ENCODE assay signal across 8 mouse cellular contexts in genomic region chr2:109916782-109917495, GRCm38 (mm10). TPM values are rescaled to one million over a fixed set of nuclear protein-coding genes. Genes with fewer than 3 reads are reported as not detected.
A peak's percentile ranks its signal among the peaks of the same experiment; 100 is the strongest.
DNase-seq lines count a peak whose midpoint lies in the region; ATAC-seq lines count a peak whose summit lies in the region.

No protein-coding gene starts in this region.

- H3K36me3 ChIP-seq in heart, embryonic 14.5 days (ENCODE audit: control insufficient read depth, insufficient read depth, low read length) = no peaks in the 10 kb centered on the region
- H3K36me3 ChIP-seq in midbrain, embryonic 10.5 days = no peaks in the 10 kb centered on the region

- H3K9ac ChIP-seq in heart, embryonic 14.5 days (ENCODE audit: low read length) = peak overlapping the region; percentile 67

- no peaks in the 10 kb centered on the region for H3K9me3 ChIP-seq in heart, embryonic 14.5 days (ENCODE audit: control insufficient read depth, low read length)
- 0 out of 2 replicates have a peak, but pooled peaks cover 4% of the 10 kb centered on the region for H3K9me3 ChIP-seq in midbrain, embryonic 10.5 days (replicated peaks)

- 4% methylated on average over 11 of the region's 11 CpGs for WGBS in heart, embryonic 14.5 days
- WGBS in midbrain, embryonic 10.5 days = under 1% methylated on average over 11 of the region's 11 CpGs

- peak overlapping the region; percentile 61 to 72 for H3K27ac ChIP-seq in heart, embryonic 14.5 days (replicated peaks in 1 of 2; ENCODE audit: control insufficient read depth in 1 of 2, insufficient read depth in 1 of 2, low read depth in 2 of 2, low read length in 2 of 2)
- H3K27ac ChIP-seq in midbrain, embryonic 10.5 days (replicated peaks) = 0 out of 2 replicates have a peak overlapping the region, but pooled peaks have one; percentile 97

- ATAC-seq in heart, embryonic 14.5 days (ENCODE audit: insufficient number of reproducible peaks, insufficient read depth, low FRiP score, low read depth) = no peak
- ATAC-seq in granulocyte monocyte progenitor cell, adult 5-6 weeks (replicated peaks; ENCODE audit: poor library complexity, severe bottlenecking) = peak; percentile 0; the same call in 1 of the 2 replicates

- H3K27me3 ChIP-seq in heart, embryonic 14.5 days (ENCODE audit: control insufficient read depth, insufficient read depth, low read length) = no peaks in the 10 kb centered on the region
- H3K27me3 ChIP-seq in midbrain, embryonic 10.5 days (ENCODE audit: low read depth, poor library complexity, severe bottlenecking) = peaks cover 21% of the 10 kb centered on the region

- H3K4me1 ChIP-seq in heart, embryonic 14.5 days (ENCODE audit: control insufficient read depth in 2 of 2, insufficient read depth in 2 of 2, low read length in 2 of 2) = peaks cover 11 to 35% of the 10 kb centered on the region in 2 experiments
- H3K4me1 ChIP-seq in midbrain, embryonic 10.5 days = peaks cover 44% of the 10 kb centered on the region

- H3K4me2 ChIP-seq in heart, embryonic 14.5 days (ENCODE audit: low read length) = peak overlapping the region; percentile 80

- peak overlapping the region; percentile 48 to 95 for H3K4me3 ChIP-seq in heart, embryonic 14.5 days (ENCODE audit: control insufficient read depth in 1 of 2, insufficient read depth in 1 of 2, low read depth in 1 of 2, low read length in 2 of 2)
- peak overlapping the region; percentile 89 for H3K4me3 ChIP-seq in midbrain, embryonic 10.5 days

- DNase-seq in heart, adult 9 months (ENCODE audit: low spot score in 2 of 2) = no peak
- peak; percentile 30 for DNase-seq in MN1 (ENCODE audit: low spot score)
- no peak for DNase-seq in midbrain, embryonic 10.5 days (ENCODE audit: low spot score)
- no peak for DNase-seq in adrenal gland, adult 8-10 months
- DNase-seq in urinary bladder, adult 18-20 months (ENCODE audit: low spot score in 2 of 2) = no peak
- DNase-seq in lung, postnatal 25 days (ENCODE audit: low spot score) = no peak

RNA-seq across cellular contexts. Expression of gene Lgr4, which starts 0.5 kb away (rescaled TPM):
- 19.3 and 20.8 TPM in 2 replicates for polyA plus RNA-seq in heart, embryonic 14.5 days (2014; fragmentation: Nextera tagmentation; extraction: Ambion mirVana)
- 0.80 and 2.5 TPM in 2 replicates for total RNA-seq in granulocyte monocyte progenitor cell, adult 5-6 weeks (2014; fragmentation: Nextera tagmentation)
- 0.72 and 1.9 TPM in 2 replicates for total RNA-seq in granulocyte monocyte progenitor cell, adult 5-6 weeks (2017)
- polyA plus RNA-seq in midbrain, embryonic 10.5 days (2016; fragmentation: Nextera tagmentation; extraction: Ambion mirVana) = 12.7 and 14.3 TPM in 2 replicates
- 100 to 1,000 TPM; 117 to 198 (median 152) TPM for total RNA-seq in adrenal gland, adult 8-10 months (2022)

RNA-seq across cellular contexts. Expression of gene Lin7c, which starts 26.3 kb away (rescaled TPM):
- polyA plus RNA-seq in heart, embryonic 14.5 days (2014; fragmentation: Nextera tagmentation; extraction: Ambion mirVana) = 43.0 and 44.3 TPM in 2 replicates
- total RNA-seq in granulocyte monocyte progenitor cell, adult 5-6 weeks (2014; fragmentation: Nextera tagmentation) = 42.1 and 50.6 TPM in 2 replicates
- 85.5 and 114 TPM in 2 replicates for total RNA-seq in granulocyte monocyte progenitor cell, adult 5-6 weeks (2017)
- polyA plus RNA-seq in midbrain, embryonic 10.5 days (2016; fragmentation: Nextera tagmentation; extraction: Ambion mirVana) = 101 and 121 TPM in 2 replicates
- 100 to 1,000 TPM in 2 of 4 experiments, 10 to 100 TPM in 2; 87.9 to 104 (median 97.9) TPM for total RNA-seq in adrenal gland, adult 8-10 months (2022)

Comparison
In these comparisons a context has a peak if more than half of its experiments do, and no peak if none do; other contexts are left out.
1. RNA of gene Lgr4, which starts 0.5 kb away (total RNA-seq): 117 to 198 TPM in adrenal gland, adult 8-10 months; 0.72 to 2.5 TPM in granulocyte monocyte progenitor cell, adult 5-6 weeks; every median in the first group is over 10 times any median in the second.